Mouse (Mus musculus) embryonic stem cell, embryonic (primary cell): ENCODE results near the gene H2al1b.
"Not testable (repeated sequence)": the region's sequence is repeated elsewhere in the genome, so short reads cannot be mapped to it uniquely, and the experiment has no call there.

Experiments
- CTCF ChIA-PET, 4 experiments: fragments of 300-600 bp in 2 of 4; fragments of 350-600 bp in 2 of 4; sonication (Branson Sonifier 250); formaldehyde crosslinking; loops; one replicate each; lab custom pipeline; 2022; ENCODE audit warnings: inconsistent platforms in 2 of 4; lab: Charles Lee
- POLR2A ChIA-PET, 4 experiments: fragments of 300-600 bp in 2 of 4; fragments of 350-600 bp in 2 of 4; sonication (Branson Sonifier 250); formaldehyde crosslinking; loops; one replicate each; lab custom pipeline; 2022; ENCODE audit warnings: antibody characterized with exemption in 4 of 4, inconsistent platforms in 1 of 4; lab: Charles Lee

The H2al1b gene

DNA sequence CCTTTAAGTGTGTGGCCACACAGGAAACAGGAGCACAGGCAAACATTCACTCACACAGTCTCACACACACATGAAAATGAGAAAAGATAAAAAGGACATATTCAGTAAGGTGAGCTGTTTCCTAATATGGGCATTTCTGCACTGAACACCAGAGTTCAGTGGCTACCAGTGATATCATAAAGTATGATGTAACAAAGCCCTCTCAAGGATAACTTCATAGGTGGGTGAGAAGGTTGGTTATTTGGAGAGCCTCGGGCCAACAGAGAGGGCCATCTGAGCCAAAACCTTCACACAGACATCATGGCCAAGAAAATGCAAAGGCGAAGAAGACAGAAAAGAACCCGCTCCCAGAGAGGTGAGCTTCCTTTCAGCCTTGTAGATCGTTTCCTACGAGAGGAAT lies 22.1 kb downstream of the H2al1b start, which contains the start of gene H2al1i:
TSS of gene H2al1i (plus strand) at position 301 of the 400 bp plus-strand sequence.
- POLR2A ChIA-PET, CTCF ChIA-PET: not testable (repeated sequence)

DNA sequence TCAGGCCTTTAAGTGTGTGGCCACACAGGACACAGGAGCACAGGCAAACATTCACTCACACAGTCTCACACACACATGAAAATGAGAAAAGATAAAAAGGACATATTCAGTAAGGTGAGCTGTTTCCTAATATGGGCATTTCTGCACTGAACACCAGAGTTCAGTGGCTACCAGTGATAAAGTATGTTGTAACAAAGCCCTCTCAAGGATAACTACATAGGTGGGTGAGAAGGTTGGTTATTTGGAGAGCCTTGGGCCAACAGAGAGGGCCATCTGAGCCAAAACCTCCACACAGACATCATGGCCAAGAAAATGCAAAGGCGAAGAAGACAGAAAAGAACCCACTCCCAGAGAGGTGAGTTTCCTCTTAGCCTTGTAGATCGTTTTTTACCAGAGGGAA lies 25.3 kb downstream of the H2al1b start, which contains the start of gene H2al1j:
TSS of gene H2al1j (plus strand) at position 301 of the 400 bp plus-strand sequence.
- POLR2A ChIA-PET, CTCF ChIA-PET: not testable (repeated sequence)

DNA sequence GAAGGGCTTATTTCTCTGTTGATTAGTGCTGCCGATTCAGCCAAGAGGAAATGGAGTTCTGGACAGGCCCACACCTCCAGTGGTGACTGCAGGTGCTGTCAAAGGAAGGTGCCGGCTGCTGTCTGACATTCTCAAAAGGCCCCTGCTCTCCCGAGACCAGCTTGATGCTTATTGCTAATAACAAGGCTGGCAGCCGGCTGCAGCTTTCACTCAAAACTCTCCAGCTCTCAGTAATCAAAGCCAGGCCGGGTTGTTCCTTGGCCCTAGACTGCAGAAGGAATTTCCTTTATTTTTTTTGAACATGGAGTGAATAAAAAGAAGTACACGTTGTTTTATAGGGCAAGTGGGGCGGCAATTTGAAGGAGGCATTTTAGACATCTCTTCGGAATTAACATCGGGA lies 43.5 kb downstream of the H2al1b start:
- CTCF ChIA-PET = no interaction called here
- POLR2A ChIA-PET = no interaction called here

DNA sequence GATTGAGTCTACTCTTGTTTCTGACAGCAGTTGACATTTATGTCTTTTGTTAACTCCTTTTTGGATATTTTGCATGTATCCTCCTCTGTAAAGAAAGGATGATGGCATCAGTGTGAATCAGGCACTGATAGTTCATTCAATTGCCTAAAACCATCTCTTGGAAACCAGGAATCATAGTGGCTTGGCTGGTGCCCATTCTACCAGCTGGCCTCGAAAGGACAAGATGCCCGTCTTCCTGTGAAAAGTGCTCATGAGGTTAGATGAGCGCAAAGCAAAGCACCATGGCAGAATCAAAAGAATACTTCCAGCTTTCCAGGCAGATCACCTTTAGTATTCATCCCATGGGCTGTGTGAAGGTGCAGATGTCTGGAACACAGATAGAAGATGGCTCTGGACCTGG lies 44.5 kb downstream of the H2al1b start:
- ChIA-PET CTCF (no interaction called here), POLR2A (no interaction called here)
